Mouse (Mus musculus) retina, postnatal 7 days (tissue): ENCODE measurements around the gene Taz.

ENCODE experiments used
- DNase-seq: peaks from one replicate; pipeline ENCODE4 v3.0.0-alpha.2; 2012; ENCODE audit warnings: low read depth, low spot score

The Taz gene

GRCm38 (mm10) chrX:74281041-74281731 lies 526 bp upstream of the Taz start:
- DNase-seq = no peak

GRCm38 (mm10) chrX:74282395-74283091 lies 831 bp downstream of the Taz start:
- DNase-seq = peak; percentile 66

- no peak for DNase-seq
Measured at GRCm38 (mm10) chrX:74283092-74283437, 1.4 kb downstream of the Taz start.

GRCm38 (mm10) chrX:74293431-74293830 lies 11.7 kb downstream of the Taz start:
- no peak for DNase-seq

GRCm38 (mm10) chrX:74296538-74297448 lies 15.1 kb downstream of the Taz start, which contains the start of gene Atp6ap1:
Gene Atp6ap1, plus strand, starts transcription at chrX:74297097.
- DNase-seq = peak; percentile 84

GRCm38 (mm10) chrX:74298348-74298747 lies 16.6 kb downstream of the Taz start:
- DNase-seq = no peak

- no peak for DNase-seq
Measured at GRCm38 (mm10) chrX:74299721-74300120, 18.0 kb downstream of the Taz start.

- DNase-seq = peak; percentile 78
Measured at GRCm38 (mm10) chrX:74304867-74305700, 23.4 kb downstream of the Taz start, which contains the start of gene Gdi1. Gene Gdi1, plus strand, starts transcription at chrX:74304998.

GRCm38 (mm10) chrX:74312540-74313464 lies 31.1 kb downstream of the Taz start, which contains the start of gene Fam50a:
Gene Fam50a, plus strand, starts transcription at chrX:74313033.
- peak; percentile 65 for DNase-seq

- peak; percentile 64 for DNase-seq
Measured at GRCm38 (mm10) chrX:74328725-74329161, 47.0 kb downstream of the Taz start, which contains the start of gene Plxna3. Gene Plxna3, plus strand, starts transcription at chrX:74329066.

- no peak for DNase-seq
Measured at GRCm38 (mm10) chrX:74329215-74329671, 47.5 kb downstream of the Taz start.

- DNase-seq = no peak
Measured at GRCm38 (mm10) chrX:74330166-74330930, 48.6 kb downstream of the Taz start.
